In the genomic region with DNA sequence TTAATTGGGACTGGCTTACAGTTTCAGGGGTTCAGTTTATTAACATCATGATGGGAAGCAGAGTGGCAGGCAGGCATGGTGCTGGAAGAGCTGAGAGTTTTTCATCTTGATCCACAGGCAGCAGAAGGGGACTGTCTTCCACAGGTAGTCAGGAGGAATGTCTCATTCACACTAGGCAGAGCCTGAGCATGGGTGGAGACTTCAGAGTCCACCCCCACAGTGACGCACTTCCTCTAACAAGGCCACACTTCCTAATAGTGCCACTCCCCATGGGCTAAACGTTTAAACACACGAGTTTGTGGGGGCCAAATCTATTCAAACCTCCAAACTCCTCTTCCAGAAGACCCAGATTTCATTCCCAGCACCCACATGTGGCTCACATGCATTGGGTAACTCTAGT, we compare ENCODE assay signal across 31 mouse cellular contexts. TPM values are rescaled to one million over a fixed set of nuclear protein-coding genes. Genes with fewer than 3 reads are reported as not detected.
DNase-seq lines count a peak whose midpoint lies in the region; ATAC-seq lines count a peak whose summit lies in the region.
"Had no signal": no experiment of that assay in that cellular context is flagged by ENCODE, and none has a peak within 500 bp of the region (broad histone marks: within the 10 kb centered on the region; RNA-seq: fewer than 3 reads in every experiment).

No protein-coding gene starts in this region.

- peak overlapping the region; percentile 95 for H3K27ac ChIP-seq in liver, embryonic 13.5 days
- H3K27ac ChIP-seq in hindbrain, embryonic 11.5 days (ENCODE audit: low read depth, low read length): no peak overlapping the region
- H3K27ac ChIP-seq: embryonic facial prominence, embryonic 10.5 days; embryonic facial prominence, embryonic 15.5 days; forebrain, embryonic 10.5 days; heart, embryonic 13.5 days; kidney, postnatal 0 days; macrophage; neural tube, embryonic 12.5 days had no signal

- peak; percentile 51 for ATAC-seq in erythroid progenitor cell, adult 5-6 weeks (replicated peaks; ENCODE audit: low FRiP score, poor library complexity, severe bottlenecking)
- peak; percentile 70 for ATAC-seq in liver, embryonic 13.5 days (ENCODE audit: low read depth)
- ATAC-seq in megakaryocyte, adult 5-6 weeks (ENCODE audit: poor library complexity, severe bottlenecking): peak; percentile 75
- ATAC-seq in hindbrain, embryonic 11.5 days (ENCODE audit: low FRiP score): no peak
- no peak for ATAC-seq in megakaryocyte-erythroid progenitor cell, adult 5-6 weeks (replicated peaks; ENCODE audit: low FRiP score, low TSS enrichment, poor library complexity, severe bottlenecking)
- ATAC-seq: activated CD4-positive, CD25-positive, alpha-beta regulatory T cell, adult 4 months; forebrain, postnatal 0 days; hindbrain, embryonic 16.5 days; lung, postnatal 0 days; midbrain, embryonic 16.5 days had no signal

- no peaks in the 10 kb centered on the region for H3K36me3 ChIP-seq in liver, embryonic 13.5 days
- no peaks in the 10 kb centered on the region for H3K36me3 ChIP-seq in hindbrain, embryonic 11.5 days (ENCODE audit: control insufficient read depth, insufficient read depth, low read length)
- H3K36me3 ChIP-seq: embryonic facial prominence, embryonic 10.5 days; embryonic facial prominence, embryonic 15.5 days; forebrain, embryonic 10.5 days; heart, embryonic 13.5 days; neural tube, embryonic 12.5 days had no signal

- H3K4me3 ChIP-seq in liver, embryonic 13.5 days (replicated peaks): peak overlapping the region; percentile 60
- no peak overlapping the region for H3K4me3 ChIP-seq in hindbrain, embryonic 11.5 days (ENCODE audit: low read depth, low read length)
- H3K4me3 ChIP-seq: embryonic facial prominence, embryonic 10.5 days; embryonic facial prominence, embryonic 15.5 days; forebrain, embryonic 10.5 days; heart, embryonic 13.5 days; myocyte; neural tube, embryonic 12.5 days had no signal

- peaks cover 91% of the 10 kb centered on the region for H3K4me1 ChIP-seq in liver, embryonic 13.5 days (replicated peaks)
- H3K4me1 ChIP-seq in hindbrain, embryonic 11.5 days (replicated peaks; ENCODE audit: control insufficient read depth, insufficient read depth, low read length): no peaks in the 10 kb centered on the region
- H3K4me1 ChIP-seq: embryonic facial prominence, embryonic 15.5 days; neural tube, embryonic 12.5 days had no signal

- H3K27me3 ChIP-seq in liver, embryonic 13.5 days: no peaks in the 10 kb centered on the region
- H3K27me3 ChIP-seq in hindbrain, embryonic 11.5 days (ENCODE audit: control insufficient read depth, insufficient read depth, low read length): no peaks in the 10 kb centered on the region
- H3K27me3 ChIP-seq: embryonic facial prominence, embryonic 15.5 days; heart, embryonic 13.5 days; neural tube, embryonic 12.5 days had no signal

- 33% methylated on average over 3 of the region's 3 CpGs for WGBS in liver, embryonic 13.5 days (ENCODE audit: insufficient replicate concordance)
- WGBS in hindbrain, embryonic 11.5 days: 76% methylated on average over 3 of the region's 3 CpGs

- H3K9me3 ChIP-seq in liver, embryonic 13.5 days (replicated peaks): no peaks in the 10 kb centered on the region
- H3K9me3 ChIP-seq in hindbrain, embryonic 11.5 days (ENCODE audit: control insufficient read depth, low read length): no peaks in the 10 kb centered on the region
- H3K9me3 ChIP-seq: embryonic facial prominence, embryonic 10.5 days; embryonic facial prominence, embryonic 15.5 days; forebrain, embryonic 10.5 days; heart, embryonic 13.5 days; neural tube, embryonic 12.5 days had no signal

- H3K9ac ChIP-seq in liver, embryonic 13.5 days: peak overlapping the region; percentile 76
- H3K9ac ChIP-seq in hindbrain, embryonic 11.5 days (ENCODE audit: low read depth, low read length): no peak overlapping the region
- H3K9ac ChIP-seq: embryonic facial prominence, embryonic 15.5 days; forebrain, postnatal 0 days; heart, embryonic 13.5 days; neural tube, embryonic 12.5 days had no signal

- H3K4me2 ChIP-seq in liver, embryonic 13.5 days: peak overlapping the region; percentile 66
- H3K4me2 ChIP-seq in hindbrain, embryonic 11.5 days (replicated peaks; ENCODE audit: low read depth, low read length): no peak overlapping the region
- H3K4me2 ChIP-seq: embryonic facial prominence, embryonic 15.5 days; heart, embryonic 13.5 days; midbrain, embryonic 11.5 days; neural tube, embryonic 12.5 days had no signal

- DNase-seq in B cell, adult 2 months: peak; percentile 28 to 30
- no peak for DNase-seq in liver, embryonic 13.5 days
- no peak for DNase-seq in hindbrain, embryonic 11.5 days (ENCODE audit: low spot score)
- no peak for DNase-seq in layer of hippocampus, postnatal 25 days (ENCODE audit: extremely low spot score in 1 of 2, low spot score in 1 of 2)
- no peak for DNase-seq in adrenal gland, postnatal 4 days (ENCODE audit: low spot score in 2 of 2)
- DNase-seq: adrenal gland, adult 2 months; adrenal gland, postnatal 36 days; cerebellum, adult 2 months; cerebellum, postnatal 25 days; forebrain, postnatal 0 days; heart, postnatal 10 days; kidney, adult 8-10 months; kidney, postnatal 4 days; right cerebral cortex, postnatal 4 days; thymus, postnatal 25 days had no signal

RNA-seq across cellular contexts. Expression of a gene that starts 16.8 kb away (rescaled TPM):
- 6,032 and 6,430 TPM in 2 replicates for total RNA-seq in erythroid progenitor cell, adult 5-6 weeks (2015; ENCODE audit: low replicate concordance)
- total RNA-seq in erythroid progenitor cell, adult 5-6 weeks (2017; ENCODE audit: low replicate concordance): 6,106 and 7,183 TPM in 2 replicates
- polyA plus RNA-seq in liver, embryonic 13.5 days (2015; fragmentation: Nextera tagmentation; extraction: Ambion mirVana): 899 and 1,125 TPM in 2 replicates
- 469 and 474 TPM in 2 replicates for total RNA-seq in megakaryocyte, adult 5-6 weeks (2015)
- total RNA-seq in megakaryocyte, adult 5-6 weeks (2017): 421 and 545 TPM in 2 replicates
- 783 and 816 TPM in 2 replicates for polyA plus RNA-seq in hindbrain, embryonic 11.5 days (2014; fragmentation: Nextera tagmentation; extraction: Ambion mirVana)
- 10 to 100 TPM; 15.0 to 16.6 TPM for total RNA-seq in layer of hippocampus, postnatal 25 days (2021)
- total RNA-seq in megakaryocyte-erythroid progenitor cell, adult 5-6 weeks (2014; fragmentation: Nextera tagmentation): 709 and 802 TPM in 2 replicates
- 576 and 796 TPM in 2 replicates for total RNA-seq in megakaryocyte-erythroid progenitor cell, adult 5-6 weeks (2017)
- total RNA-seq in adrenal gland, postnatal 4 days (2021): 100 to 1,000 TPM; 139 to 224 TPM

RNA-seq across cellular contexts. Expression of a gene that starts 54.1 kb away (rescaled TPM):
- total RNA-seq in erythroid progenitor cell, adult 5-6 weeks (2015; ENCODE audit: low replicate concordance): 7.6 and 19.3 TPM in 2 replicates
- total RNA-seq in erythroid progenitor cell, adult 5-6 weeks (2017; ENCODE audit: low replicate concordance): 21.9 and 25.0 TPM in 2 replicates
- 40.1 and 51.7 TPM in 2 replicates for polyA plus RNA-seq in liver, embryonic 13.5 days (2015; fragmentation: Nextera tagmentation; extraction: Ambion mirVana)
- total RNA-seq in megakaryocyte, adult 5-6 weeks (2015): 23.9 and 24.9 TPM in 2 replicates
- 44.7 and 57.8 TPM in 2 replicates for total RNA-seq in megakaryocyte, adult 5-6 weeks (2017)
- 70.4 and 76.2 TPM in 2 replicates for polyA plus RNA-seq in hindbrain, embryonic 11.5 days (2014; fragmentation: Nextera tagmentation; extraction: Ambion mirVana)
- 10 to 100 TPM; 42.3 to 42.6 TPM for total RNA-seq in layer of hippocampus, postnatal 25 days (2021)
- total RNA-seq in megakaryocyte-erythroid progenitor cell, adult 5-6 weeks (2014; fragmentation: Nextera tagmentation): 47.8 and 55.4 TPM in 2 replicates
- 91.0 and 96.9 TPM in 2 replicates for total RNA-seq in megakaryocyte-erythroid progenitor cell, adult 5-6 weeks (2017)
- total RNA-seq in adrenal gland, postnatal 4 days (2021): 10 to 100 TPM; 71.8 to 72.3 TPM

Comparison
In these comparisons a context has a peak if more than half of its experiments do, and no peak if none do; other contexts are left out.
1. DNase-seq: peak in B cell, adult 2 months (2 of 2); none in liver, embryonic 13.5 days (single experiment), hindbrain, embryonic 11.5 days (single experiment), layer of hippocampus, postnatal 25 days (0 of 2) and adrenal gland, postnatal 4 days (0 of 2).
2. ATAC-seq: peak in erythroid progenitor cell, adult 5-6 weeks (single experiment), liver, embryonic 13.5 days (single experiment) and megakaryocyte, adult 5-6 weeks (single experiment); none in hindbrain, embryonic 11.5 days (single experiment) and megakaryocyte-erythroid progenitor cell, adult 5-6 weeks (single experiment).
3. RNA of a gene that starts 16.8 kb away (total RNA-seq): 6,032 to 7,183 TPM in erythroid progenitor cell, adult 5-6 weeks; 576 to 802 TPM in megakaryocyte-erythroid progenitor cell, adult 5-6 weeks, 421 to 545 TPM in megakaryocyte, adult 5-6 weeks, 139 to 224 TPM in adrenal gland, postnatal 4 days and 15.0 to 16.6 TPM in layer of hippocampus, postnatal 25 days; every median in the first group is over 4 times any median in the second.